Mouse (Mus musculus) gastrocnemius, postnatal 25 days (tissue): Measurements from ENCODE around the gene Gm45234. TPM values are rescaled to one million over a fixed set of nuclear protein-coding genes. Genes with fewer than 3 reads are reported as not detected.

Experiments
- DNase-seq: peaks from one replicate; pipeline ENCODE4 v3.0.0; 2022
- total RNA-seq, 2 experiments: library from RNA; stranded (reverse); gene quantifications; 1 replicate in 1 of 2; 2 replicates in 1 of 2; pipeline ENCODE4 v1.2.3; 2021

The Gm45234 gene
- total RNA-seq, 2 experiments from 2014 or later = 2.2 TPM; not detected in 1

GRCm38 (mm10) chr6:124767536-124767919 is 11.7 kb upstream of the Gm45234 start:
- DNase-seq = no peak

- no peak for DNase-seq
These were observed 10.1 kb upstream of the Gm45234 start for GRCm38 (mm10) chr6:124765951-124766350.

- peak; percentile 72 for DNase-seq
These were observed 3.4 kb upstream of the Gm45234 start for GRCm38 (mm10) chr6:124759259-124759658.

GRCm38 (mm10) chr6:124758849-124759232 is 3.0 kb upstream of the Gm45234 start:
- DNase-seq = no peak

GRCm38 (mm10) chr6:124757909-124758848 is 2.4 kb upstream of the Gm45234 start:
- DNase-seq = peak; percentile 58

GRCm38 (mm10) chr6:124757351-124757880 is 1.6 kb upstream of the Gm45234 start:
- no peak for DNase-seq

GRCm38 (mm10) chr6:124756652-124757350 is 980 bp upstream of the Gm45234 start:
- DNase-seq = peak; percentile 87

- DNase-seq = no peak
These were observed 515 bp downstream of the Gm45234 start for GRCm38 (mm10) chr6:124755306-124755705.

- DNase-seq = no peak
These were observed 2.0 kb downstream of the Gm45234 start for GRCm38 (mm10) chr6:124753861-124754260.

GRCm38 (mm10) chr6:124750405-124750804 is 5.4 kb downstream of the Gm45234 start:
- DNase-seq = no peak

GRCm38 (mm10) chr6:124746654-124747632 is 8.9 kb downstream of the Gm45234 start:
- DNase-seq = no peak

GRCm38 (mm10) chr6:124746296-124746605 is 9.6 kb downstream of the Gm45234 start:
- no peak for DNase-seq

GRCm38 (mm10) chr6:124745490-124746295 is 10.1 kb downstream of the Gm45234 start:
- peak; percentile 94 for DNase-seq

GRCm38 (mm10) chr6:124744755-124745321 is 11.0 kb downstream of the Gm45234 start:
- DNase-seq = peak; percentile 49

GRCm38 (mm10) chr6:124743647-124744046 is 12.2 kb downstream of the Gm45234 start:
- no peak for DNase-seq

- no peak for DNase-seq
These were observed 12.8 kb downstream of the Gm45234 start for GRCm38 (mm10) chr6:124742839-124743514.

- no peak for DNase-seq
These were observed 14.0 kb downstream of the Gm45234 start for GRCm38 (mm10) chr6:124741842-124742241.

GRCm38 (mm10) chr6:124740888-124741761 is 14.7 kb downstream of the Gm45234 start, which contains the start of gene Grcc10:
Gene Grcc10 (minus strand): TSS chr6:124741374.
- DNase-seq = peak; percentile 88
